Mouse (Mus musculus) embryo, embryonic 11 days (tissue): ENCODE measurements around the gene B130006D01Rik.
A peak's percentile ranks its signal among the peaks of the same experiment; 100 is the strongest.

Experiments used
- DNase-seq: peaks from one replicate; pipeline ENCODE4 v3.0.0-alpha.2; 2015

Gene B130006D01Rik

DNA sequence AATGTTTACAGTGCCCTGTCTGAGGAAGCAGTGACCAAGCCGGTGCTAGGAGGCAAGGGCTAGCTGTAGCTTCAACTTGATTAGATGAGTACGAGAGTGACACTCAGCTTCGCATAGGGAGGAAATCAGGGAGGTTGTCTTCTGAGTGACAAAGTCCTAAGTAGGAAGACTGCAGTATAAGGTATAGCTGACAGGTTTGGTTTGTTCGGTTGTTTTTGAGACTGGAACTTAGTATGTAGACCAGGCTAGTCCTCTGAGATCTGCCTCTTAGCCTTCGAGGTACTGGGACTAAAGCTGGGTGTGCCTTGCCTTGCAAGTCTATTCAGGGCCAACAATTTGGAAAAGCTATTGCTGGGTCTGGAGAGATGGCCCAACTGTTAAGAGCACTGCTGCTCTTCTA lies at the start of gene B130006D01Rik:
Gene B130006D01Rik, plus strand, starts transcription at position 301 of the 400 bp plus-strand sequence.
- no peak for DNase-seq

DNA sequence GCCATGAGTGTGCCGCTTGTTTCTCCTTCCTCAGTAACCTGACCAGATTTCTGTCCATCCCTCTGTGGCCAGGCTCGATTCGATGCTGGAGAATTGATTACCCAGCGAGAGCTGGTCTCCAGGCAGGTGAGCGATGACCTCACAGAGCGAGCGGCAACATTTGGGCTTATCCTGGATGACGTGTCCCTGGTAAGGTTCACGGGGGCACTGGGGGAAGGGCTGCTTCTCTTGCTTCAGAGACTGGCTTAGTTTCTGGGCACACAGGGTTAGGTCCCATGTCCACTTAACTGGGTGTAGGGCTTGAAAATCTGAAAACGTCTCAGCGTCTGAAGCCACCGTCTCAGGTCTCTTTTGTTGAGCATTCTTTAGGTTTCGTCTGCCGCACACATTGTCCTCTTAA lies 47.9 kb upstream of the B130006D01Rik start:
- DNase-seq: no peak

DNA sequence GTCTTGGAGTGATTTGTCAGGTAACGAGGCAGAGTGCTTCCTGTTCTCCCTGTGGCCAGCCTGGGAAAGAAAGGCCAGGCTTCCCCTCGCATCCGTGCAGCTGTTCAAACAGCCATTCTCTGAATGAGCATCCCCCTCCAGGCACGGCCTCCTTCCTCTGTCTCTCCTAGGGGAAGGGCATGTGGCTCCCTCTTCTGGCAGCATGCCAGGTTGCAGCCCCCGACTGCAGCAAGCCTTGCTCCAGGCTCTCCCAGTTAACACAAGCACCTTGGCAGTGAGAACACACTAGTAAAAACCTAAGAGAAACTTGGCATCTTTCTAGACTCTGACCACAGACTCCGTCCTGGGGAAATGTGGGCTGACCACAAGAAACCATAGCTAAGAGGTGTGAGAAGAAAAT lies 47.1 kb upstream of the B130006D01Rik start:
- peak; percentile 89 for DNase-seq

DNA sequence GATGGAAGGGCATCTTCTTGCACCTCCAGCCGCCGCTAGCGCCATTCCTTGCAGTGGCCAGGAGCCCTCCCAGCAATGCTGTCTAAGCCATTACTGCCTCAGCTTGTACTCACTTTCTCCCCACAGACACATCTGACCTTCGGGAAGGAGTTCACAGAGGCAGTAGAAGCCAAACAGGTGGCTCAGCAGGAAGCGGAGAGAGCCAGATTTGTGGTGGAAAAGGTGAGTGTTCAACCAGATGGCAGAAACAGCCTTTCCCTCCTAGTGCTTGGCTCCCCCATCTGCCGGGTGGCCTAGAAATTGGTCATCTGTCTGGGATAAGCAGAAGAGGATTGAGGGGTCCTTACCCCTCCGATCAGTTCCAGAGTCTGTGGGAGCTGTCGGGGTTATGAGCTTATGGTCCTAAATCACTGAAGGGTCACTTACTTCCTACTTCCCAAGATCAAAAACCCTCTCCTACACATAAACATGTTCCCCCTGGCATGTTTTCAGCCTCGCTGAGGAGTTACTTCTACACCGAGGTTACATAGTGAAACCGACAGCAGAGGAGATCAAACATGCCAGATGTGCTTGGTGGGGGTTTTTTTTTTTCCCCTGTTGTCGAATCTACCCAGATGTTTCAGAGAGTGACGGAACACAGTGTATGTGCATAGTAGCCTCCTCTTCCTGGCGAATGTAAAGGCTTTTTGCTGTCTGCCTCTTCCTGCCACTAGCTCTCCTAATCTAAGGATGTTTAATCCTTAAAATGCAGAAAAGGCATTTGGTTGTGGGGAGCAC lies 45.3 kb upstream of the B130006D01Rik start:
- no peak for DNase-seq

DNA sequence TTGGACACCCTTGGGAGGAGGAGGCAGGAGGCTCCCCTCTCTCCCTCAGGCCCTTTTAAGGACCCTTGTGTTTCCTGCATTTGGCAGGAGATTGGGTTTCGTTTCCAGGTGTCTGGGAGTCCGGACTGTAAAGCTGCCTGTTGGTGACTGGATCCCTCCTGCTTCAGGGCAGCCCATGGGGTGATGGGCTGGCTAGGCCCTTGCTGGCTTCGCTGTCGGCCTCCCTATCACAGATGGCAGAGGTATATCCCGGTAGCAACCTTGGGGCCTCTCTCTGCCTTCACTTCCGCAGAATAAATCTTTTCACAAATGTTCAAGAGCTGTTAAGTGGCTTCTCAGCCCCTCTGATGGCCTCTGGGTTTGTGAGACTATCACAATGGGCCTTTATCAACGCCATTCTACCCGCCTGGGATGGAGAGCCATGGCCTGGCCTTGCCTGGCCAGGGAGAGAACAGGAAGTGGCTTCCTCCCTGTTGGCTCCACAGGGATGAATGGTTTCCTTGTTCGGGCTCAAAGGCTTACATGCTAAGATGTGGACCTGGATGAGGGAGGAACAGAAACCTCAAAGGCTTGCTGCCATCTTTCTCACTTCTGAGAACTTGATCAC lies 41.3 kb upstream of the B130006D01Rik start:
- peak; percentile 48 for DNase-seq

DNA sequence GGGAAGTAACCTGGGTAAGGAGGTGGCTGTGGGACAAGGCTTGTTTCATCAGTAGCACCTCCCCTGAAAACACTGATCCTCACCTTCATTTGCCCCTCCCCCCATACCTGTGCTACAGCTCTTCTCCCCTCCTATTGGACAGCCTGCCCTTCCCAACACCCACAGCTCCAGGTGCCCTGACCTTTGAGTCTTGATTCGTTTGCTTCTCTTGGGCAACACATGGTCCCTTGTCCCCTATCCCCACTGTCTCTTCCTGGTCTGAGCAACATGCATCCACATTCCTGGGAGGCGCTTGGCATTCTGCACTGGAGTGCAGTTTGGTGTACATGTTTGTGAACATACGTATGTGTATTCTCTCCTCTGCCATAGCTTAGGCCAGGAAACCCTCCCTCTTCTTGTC lies 40.4 kb upstream of the B130006D01Rik start:
- no peak for DNase-seq

DNA sequence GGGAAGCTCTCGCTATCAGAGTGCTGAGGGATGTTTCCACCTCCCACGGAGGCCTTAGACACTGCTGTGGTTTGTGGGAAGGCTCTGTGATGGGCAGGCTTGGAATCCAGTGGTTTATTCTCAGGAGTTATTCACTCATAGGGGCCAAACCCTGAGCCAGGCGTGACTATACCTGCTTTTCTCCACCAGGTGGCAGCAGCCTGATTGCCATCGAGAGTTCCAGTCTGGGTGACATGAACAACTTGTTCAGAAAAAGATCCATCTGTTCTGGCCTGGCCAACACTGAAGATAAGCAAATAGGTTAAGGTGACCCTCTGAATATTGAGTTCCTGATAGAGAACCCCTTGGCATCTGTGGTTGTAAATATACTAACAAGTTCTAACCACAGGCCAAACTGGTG lies 37.4 kb upstream of the B130006D01Rik start:
- peak; percentile 87 for DNase-seq

DNA sequence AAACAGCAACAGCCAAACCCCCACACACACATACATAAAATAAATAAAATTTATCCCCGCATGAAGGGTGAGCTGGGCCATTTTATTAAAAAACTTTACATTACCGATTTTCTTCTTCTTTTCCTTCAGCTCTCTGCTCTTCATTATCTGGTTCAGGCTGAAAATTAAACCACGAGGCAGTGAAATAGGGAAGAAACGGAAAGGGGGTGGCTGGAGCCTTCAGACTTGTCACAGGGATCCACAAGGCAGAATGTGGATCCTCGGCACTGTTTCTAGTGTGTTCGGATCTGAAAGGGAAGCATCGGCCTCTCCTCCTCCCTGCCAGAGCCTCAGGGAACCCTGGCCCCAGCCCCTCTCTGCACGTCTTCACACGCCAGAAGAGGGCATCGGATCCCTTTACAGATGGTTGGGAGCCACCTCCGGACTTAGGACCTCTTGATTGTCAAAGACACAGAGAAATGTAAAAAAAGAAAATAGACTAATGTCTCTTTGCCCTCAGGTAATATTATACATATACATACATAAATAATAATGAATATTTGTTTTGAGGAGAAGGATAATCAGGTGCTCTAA lies 36.2 kb upstream of the B130006D01Rik start:
- peak; percentile 26 for DNase-seq

DNA sequence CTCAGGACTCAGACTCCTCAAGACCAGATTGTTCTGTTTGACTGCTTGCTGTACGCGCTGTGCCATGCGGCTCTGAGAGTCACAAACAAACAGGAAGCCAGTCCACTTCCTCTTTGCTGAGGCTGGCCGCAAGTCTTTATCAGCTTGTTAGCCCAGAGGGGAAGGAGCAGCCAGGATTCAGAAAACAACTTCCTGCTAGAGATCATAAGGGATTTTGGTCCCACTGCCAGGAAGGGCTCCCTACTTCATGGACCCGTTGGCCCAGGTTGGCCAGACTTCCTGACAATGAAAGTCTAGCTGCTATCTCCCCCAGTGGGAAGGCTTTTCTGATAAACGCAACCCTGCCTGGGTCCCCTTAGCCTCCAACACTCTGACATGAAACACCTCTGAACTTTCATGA lies 34.9 kb upstream of the B130006D01Rik start:
- no peak for DNase-seq

DNA sequence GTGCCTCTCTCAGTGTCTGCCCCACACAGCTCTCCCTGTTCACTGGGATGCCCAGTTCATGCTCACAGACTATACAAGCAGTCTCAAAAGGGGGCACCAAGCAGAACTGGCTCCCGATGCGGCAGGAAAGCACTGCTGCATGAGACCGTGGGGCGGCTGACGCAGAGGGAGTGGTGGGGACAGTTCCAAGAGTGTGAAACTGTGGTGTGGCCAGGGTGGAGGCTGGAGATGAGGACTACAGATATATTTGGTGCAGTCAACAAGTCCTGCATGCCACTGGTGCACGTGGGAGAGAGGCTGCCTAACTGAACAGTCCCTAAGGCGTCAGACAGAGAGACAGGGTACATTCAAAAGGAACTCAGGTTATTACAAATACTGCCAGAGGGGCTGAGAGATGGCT lies 34.4 kb upstream of the B130006D01Rik start:
- DNase-seq: no peak

DNA sequence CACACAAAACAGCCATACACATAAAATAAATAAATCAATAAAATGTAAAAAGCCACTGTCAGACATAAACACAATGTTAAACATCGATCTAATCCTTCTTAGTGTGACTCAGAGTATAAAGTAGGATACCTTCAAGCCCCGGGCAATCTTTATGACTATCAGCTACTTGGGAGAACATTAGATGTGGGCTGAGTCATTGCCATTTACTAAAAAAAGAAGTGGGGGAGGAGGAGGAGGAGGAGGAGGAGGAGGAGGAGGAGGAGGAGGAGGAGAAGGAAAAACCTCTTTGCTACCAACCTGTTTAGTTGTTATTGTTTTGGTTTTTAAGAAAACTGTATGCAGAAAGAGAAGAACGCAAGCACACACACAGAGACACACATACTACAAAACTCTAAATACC lies 33.8 kb upstream of the B130006D01Rik start:
- DNase-seq: no peak

DNA sequence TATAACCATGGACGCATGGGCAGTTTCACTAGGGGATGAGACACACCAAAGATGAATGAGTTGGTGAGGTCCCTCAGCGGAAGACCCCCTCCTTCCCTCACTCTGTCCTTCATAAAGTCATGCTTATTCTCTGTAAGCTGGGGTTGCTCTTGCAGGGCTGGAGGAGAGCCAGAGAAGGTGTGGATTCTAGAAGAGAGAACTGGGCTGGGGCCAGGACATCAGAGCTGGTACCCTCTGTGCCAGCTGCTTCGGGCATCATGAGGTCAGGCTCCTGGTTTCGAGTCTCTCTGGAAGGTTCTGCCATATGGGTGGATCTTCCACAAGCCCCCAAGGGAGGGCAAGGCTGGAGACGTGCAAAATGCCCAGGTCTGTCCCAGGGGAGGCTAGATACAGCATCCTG lies 24.8 kb upstream of the B130006D01Rik start:
- DNase-seq: no peak

DNA sequence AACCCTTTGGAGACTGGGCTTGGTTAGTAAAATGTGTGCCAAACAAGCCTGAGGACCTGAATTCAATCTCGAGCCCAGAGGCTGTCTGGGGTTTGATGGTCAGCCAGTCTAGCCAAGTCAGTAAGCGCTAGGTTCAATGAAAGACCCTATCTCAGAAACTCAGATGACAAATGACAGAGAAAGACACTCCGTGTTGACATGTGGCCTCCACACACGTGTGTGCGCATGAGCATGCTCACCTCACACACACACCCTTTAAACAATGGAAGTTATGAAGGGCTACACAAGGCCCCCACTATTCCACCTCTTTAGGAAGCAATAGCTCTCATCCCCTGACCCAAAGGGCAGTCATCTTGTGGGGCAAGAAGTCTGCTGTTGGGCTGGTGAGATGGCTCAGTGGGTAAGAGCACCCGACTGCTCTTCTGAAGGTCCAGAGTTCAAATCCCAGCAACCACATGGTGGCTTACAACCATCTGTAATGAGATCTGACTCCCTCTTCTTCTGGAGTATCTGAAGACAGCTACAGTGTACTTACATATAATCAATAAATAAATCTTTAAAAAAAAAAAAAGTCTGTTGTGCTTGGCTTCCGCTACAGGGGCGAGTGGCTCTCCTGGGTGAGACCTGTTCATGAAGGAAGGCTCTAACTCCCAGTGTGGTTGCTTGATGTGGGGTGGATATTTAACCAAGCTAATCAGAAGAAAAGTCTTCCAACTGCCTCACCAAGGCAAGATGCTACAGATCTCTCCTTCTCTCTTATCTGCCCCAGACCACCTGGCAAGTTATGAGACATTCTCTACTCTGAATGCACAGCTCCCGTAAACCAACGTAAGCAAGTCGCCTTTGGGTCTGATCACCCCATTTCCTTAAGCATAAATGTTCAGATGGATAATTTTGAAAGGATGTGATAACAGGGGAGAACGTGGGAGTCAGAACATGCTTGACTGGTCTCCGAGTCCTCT lies 22.3 kb upstream of the B130006D01Rik start:
- DNase-seq: no peak

DNA sequence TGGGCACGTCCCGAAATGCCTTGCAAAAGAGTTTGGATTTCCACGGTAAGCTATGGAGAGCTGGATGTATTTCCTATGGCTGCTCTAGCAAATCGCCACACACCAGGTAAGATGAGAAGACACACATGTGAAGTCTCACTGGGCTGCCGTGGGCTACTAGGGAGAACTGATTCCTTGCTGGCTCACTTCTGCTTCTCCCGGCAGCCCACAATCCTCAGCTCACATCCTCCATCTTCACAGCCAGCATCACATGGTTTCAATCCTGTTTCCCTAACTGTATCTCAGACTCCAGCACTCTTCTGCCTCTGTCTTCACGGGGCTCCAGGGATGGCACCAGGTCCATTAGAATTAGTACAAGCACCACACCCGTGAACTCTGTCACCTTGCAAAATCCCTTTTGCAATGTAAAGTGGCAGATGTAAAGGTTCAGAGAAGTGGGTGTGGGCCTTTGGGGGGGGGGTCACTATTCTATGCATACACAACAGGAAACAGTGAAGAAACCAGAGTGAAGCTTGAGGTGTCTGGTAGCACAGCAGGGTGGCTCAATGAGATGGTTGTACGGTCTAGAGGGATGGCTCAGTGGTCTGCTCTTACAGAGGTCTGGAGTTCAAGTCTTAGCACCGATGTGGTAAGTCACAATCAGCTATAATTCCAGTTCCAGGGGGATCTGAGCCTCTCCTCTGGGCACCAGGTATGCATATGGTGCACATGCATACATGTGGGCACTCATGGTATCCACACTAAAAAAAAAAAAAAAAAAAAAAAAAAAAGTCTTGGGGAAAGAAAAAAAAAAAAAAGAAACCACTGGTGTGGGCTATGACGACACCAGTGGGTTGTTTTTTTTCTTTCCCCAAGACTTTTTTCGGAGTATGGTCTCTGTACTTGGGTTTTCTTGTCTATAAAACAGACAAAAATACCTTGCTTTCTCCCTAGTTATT lies 19.1 kb upstream of the B130006D01Rik start:
- DNase-seq: no peak

DNA sequence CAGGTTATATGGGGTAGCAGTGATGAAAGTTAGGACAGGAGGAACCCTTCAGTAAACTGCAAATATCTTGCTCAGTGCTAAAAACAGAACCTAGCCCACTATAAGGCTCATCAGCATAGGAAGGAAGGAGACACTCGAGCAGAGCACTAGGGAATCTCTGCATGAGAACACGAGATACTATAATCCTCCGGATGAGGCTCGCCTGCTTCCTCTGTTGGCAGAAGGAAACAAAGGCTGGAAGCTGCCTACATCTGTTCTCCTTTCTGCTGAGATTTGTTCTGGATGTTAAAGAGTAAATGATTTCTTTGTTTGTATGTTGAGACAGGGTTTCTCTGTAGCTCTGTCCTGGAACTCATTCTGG lies 18.4 kb upstream of the B130006D01Rik start:
- no peak for DNase-seq

DNA sequence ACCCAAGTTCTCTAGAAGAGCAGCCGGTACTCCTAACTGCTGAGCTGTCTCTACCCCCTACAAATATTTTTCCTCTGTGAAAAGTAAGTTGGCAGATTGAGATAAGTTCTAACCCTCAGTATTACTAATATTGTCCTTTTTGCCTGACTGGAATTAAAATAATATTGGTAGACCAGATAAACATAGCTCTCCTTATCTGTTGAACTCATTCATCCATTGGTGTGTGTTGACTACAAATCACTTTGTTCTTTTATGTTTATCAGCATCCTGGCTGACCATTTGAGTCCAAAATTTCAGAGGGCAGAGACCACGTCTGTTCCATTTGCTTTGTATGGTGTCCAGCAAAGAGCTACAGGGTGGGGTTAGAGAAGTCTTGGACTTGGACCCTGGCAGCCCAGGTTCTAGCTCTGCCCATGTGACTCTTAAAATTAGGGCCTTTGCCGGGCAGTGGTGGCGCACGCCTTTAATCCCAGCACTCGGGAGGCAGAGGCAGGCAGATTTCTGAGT lies 13.8 kb upstream of the B130006D01Rik start:
- no peak for DNase-seq

DNA sequence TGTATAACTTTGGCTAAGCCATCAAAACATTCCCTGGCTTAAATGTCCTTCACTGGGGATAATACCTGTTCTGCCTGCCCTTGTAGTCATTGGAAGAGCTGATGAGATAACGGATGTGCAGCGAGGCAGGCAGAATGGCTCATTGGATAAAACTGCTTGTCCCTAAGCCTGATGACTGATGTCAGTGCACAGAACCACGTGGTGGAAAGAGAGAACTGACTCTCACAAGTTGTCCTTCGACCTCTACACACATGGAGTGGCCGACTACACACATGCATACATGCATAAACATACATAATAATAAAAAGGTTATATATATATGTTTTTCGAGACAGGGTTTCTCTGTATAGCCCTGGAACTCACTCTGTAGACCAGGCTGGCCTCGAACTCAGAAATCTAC lies 12.9 kb upstream of the B130006D01Rik start:
- no peak for DNase-seq

DNA sequence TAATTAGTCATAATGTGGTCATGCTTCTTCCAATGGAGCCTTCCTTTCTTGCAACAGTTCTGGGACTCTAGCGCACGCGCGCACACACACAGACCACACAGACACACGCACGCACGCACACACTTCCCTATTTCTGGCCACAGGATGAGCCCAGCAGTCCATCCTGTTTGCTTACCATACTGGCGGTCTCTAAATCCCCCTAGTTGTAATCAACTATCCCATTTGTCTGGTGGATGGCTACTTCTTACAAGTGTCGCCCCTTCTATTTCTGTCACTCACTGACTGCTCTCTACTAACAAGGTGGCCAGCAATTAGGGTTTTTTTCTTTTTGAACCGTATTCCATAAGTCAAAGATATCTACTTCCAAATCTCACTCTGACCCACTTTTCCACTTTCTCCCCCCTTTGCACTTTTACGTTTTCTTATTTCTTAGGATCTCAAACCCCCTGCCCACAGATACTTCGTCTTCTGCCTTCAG lies 11.3 kb upstream of the B130006D01Rik start:
- peak; percentile 35 for DNase-seq

DNA sequence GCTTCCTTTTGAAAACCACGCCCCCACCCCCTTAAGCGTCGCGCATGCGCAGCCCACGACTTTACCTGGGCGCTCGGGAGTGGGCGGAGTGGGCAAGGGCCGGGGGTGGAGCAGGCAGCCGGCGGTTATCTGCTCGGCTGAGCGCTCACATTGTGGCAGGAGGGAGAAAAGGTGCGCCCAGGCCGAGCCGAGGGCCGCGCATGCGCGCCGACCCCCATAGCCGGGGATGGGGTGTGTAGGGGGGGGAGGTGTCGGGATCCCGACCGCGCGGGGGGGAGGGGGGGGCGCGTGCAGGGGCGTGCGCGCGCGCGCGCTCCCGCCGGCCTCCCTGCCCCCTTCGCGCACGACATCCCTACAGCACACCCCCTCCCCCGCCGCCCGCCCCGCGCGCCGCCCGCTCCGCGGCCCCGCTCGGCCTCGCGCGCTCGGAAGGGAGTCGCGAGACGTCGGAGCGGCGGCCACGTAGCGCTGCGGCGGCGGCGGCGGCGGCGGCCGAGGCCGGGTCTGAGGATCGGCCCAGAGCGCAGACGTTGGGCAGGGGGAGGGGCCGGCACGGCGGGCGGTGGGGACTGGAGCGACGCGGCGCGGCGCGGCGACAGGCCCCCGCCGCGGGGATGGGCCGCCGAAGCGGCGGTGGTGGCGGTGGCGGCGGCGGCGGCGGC lies 10.7 kb upstream of the B130006D01Rik start, which contains the start of gene Zfp652:
Gene Zfp652, plus strand, starts transcription at position 111 of the 662 bp plus-strand sequence.
- peak; percentile 93 for DNase-seq

DNA sequence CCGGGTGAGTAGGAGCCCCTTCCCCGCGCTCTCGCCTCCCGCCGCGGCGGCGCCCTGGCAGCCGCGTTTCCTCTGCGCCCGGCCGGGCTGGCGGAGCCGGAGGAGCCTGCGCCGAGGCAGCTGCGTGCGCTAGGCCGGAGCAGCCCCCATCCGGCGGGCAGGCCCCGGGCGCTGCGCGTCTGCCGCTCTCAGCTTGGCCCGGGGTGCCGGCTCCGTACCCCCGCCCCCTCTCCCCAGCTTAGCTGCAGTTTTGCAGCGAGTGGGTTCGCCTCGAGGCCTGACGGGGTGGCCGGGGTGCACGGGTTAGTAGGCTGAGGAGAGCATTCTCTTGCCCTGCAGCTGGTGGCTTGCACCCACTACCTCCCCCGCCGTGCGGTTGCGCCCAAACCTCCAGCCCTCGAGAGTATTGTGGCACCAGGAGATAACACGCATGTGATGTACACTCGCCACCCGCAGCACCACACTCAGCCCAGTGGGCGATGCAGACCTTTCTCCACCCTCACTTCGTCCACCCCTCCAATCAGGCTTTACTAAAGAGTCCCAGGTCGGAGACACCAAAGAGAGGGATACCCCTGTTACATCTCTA lies 10.1 kb upstream of the B130006D01Rik start:
- DNase-seq: peak; percentile 72
